Mouse (Mus musculus): ENCODE measurements around the gene Chit1.

The Chit1 gene

GRCm38 (mm10) chr1:134079477-134080163, 31.4 kb upstream of the Chit1 start:
- DNase-seq (ENCODE audit: low spot score) = no peak

GRCm38 (mm10) chr1:134080406-134080805, 30.6 kb upstream of the Chit1 start:
- no peak for DNase-seq (ENCODE audit: low spot score)

GRCm38 (mm10) chr1:134080881-134081450, 30.1 kb upstream of the Chit1 start:
- DNase-seq (ENCODE audit: low spot score) = no peak

GRCm38 (mm10) chr1:134082987-134083516, 28.0 kb upstream of the Chit1 start:
- no peak for DNase-seq (ENCODE audit: low spot score)

- no peak for DNase-seq (ENCODE audit: low spot score)
These were observed 27.4 kb upstream of the Chit1 start for GRCm38 (mm10) chr1:134083676-134084075.

GRCm38 (mm10) chr1:134084128-134084527, 26.9 kb upstream of the Chit1 start:
- DNase-seq (ENCODE audit: low spot score) = no peak

GRCm38 (mm10) chr1:134086017-134086416, 25.0 kb upstream of the Chit1 start:
- no peak for DNase-seq (ENCODE audit: low spot score)

- DNase-seq (ENCODE audit: low spot score) = no peak
These were observed 24.1 kb upstream of the Chit1 start for GRCm38 (mm10) chr1:134086811-134087398.

GRCm38 (mm10) chr1:134089074-134089473, 22.0 kb upstream of the Chit1 start:
- no peak for DNase-seq (ENCODE audit: low spot score)

GRCm38 (mm10) chr1:134091851-134092250, 19.2 kb upstream of the Chit1 start:
- no peak for DNase-seq (ENCODE audit: low spot score)

- no peak for DNase-seq (ENCODE audit: low spot score)
These were observed 18.7 kb upstream of the Chit1 start for GRCm38 (mm10) chr1:134092368-134092767.

- peak; percentile 82 for DNase-seq (ENCODE audit: low spot score)
These were observed 17.9 kb upstream of the Chit1 start for GRCm38 (mm10) chr1:134092852-134093770.

GRCm38 (mm10) chr1:134093771-134094526, 17.1 kb upstream of the Chit1 start:
- DNase-seq (ENCODE audit: low spot score) = no peak

GRCm38 (mm10) chr1:134095033-134095612, 15.9 kb upstream of the Chit1 start:
- DNase-seq (ENCODE audit: low spot score) = no peak

- DNase-seq (ENCODE audit: low spot score) = no peak
These were observed 15.3 kb upstream of the Chit1 start for GRCm38 (mm10) chr1:134095721-134096120.

- peak; percentile 37 for DNase-seq (ENCODE audit: low spot score)
These were observed 14.6 kb upstream of the Chit1 start for GRCm38 (mm10) chr1:134096264-134096934.

GRCm38 (mm10) chr1:134097080-134097855, 13.8 kb upstream of the Chit1 start:
- no peak for DNase-seq (ENCODE audit: low spot score)

- peak; percentile 57 for DNase-seq (ENCODE audit: low spot score)
These were observed 12.9 kb upstream of the Chit1 start for GRCm38 (mm10) chr1:134097956-134098725.

Measured in ovary, postnatal 14 days (tissue).